Mouse (Mus musculus) spleen, postnatal 36 days (tissue): Measurements from ENCODE around the gene Hvcn1.

ENCODE experiments used
- DNase-seq, 2 experiments: peaks; one replicate each; pipeline ENCODE4 v3.0.0; 2022; ENCODE audit warnings: low spot score in 2 of 2, mixed read lengths in 1 of 2

Gene Hvcn1

DNA sequence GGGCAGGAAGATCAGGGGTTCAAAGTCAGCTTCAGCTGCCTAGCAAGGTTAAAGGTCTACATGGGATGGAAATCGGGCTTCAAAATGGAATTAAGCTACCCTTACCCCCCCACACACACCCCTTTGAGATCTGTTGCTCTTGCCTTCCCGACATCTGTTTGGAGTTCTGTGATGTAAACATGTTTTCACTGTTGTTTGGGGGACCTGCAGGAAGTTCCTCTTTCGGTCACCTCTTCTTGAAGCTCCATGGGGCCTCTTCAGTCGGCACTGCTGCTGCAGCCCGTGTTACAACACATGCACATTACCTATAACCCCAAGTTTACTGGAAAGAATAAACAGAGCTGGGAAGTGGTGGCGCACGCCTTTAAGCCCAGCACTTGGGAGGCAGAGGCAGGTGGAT lies 60.5 kb downstream of the Hvcn1 start:
- peak; percentile 48 to 57 for DNase-seq

DNA sequence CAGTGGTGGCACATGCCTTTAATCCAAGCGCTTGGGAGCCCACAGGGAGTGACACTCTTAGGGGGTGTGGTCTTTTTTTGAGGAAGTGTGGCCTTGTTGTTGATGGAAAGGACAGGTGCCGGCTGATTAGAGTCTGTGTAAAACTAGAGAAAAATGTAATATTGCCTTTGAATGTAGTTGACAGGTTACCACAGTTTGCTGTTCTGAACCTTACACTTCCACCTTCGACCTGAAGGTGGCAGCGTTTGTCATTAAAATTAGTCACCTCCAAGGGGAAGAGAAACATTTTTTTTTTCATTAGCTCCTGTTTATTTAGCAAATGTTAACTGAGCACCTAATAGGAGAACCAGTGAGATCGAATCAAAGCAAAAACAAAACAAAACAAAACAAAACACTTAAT lies 61.3 kb downstream of the Hvcn1 start:
- peak; percentile 78 to 86 for DNase-seq

DNA sequence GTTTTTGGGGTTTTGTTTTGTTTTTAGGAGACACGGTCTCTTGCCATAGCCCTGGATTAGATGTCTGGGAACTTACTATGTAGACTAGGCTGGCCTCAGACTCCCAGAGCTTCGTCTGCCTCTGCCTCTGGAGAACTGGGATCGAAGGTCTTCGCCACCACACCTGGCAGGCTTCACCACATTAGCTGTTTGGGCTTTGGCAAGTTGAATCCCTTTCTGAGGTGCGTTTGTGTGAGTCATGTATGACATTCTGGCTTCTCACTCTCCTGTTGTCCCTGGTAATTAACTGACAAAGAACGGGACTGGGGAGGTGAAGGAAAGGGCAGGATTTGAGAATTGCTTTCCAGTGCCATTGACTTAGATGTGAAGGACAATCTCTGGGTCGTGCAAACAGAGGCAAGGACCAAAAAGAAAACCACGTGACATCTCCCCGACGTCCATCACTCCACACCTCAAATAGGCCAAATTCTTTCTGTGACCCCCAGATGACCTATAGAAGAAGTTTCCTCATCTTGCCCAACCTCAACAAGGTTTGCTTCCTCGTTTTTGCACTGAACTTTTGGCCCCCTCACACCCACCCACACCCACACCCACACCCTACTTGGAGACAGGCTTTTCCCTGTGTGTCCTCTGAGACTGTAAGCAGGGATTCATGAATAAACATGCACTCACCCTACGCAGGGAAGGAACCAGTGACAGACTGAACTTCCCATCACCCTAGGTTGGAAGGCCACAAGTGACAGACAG lies 62.4 kb downstream of the Hvcn1 start:
- no peak for DNase-seq

DNA sequence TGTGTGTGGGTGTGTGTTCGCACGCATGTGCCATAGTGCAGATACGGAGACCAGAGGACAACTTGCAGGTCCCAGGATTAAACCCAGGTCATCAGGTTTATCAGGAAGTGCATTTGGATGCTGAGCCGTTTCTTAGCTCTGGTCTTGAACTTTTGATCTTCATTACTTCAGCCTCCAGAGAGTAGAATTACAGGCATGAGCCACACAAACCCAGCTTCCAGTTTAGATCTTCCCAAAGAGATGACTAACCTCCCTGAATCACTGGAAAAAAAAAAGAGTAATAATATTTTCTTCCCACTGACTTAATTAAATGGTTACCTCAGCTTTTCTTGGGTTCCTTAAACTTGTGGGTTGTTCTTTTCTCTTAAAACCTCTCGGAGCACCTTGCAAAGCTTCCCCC lies 66.2 kb downstream of the Hvcn1 start:
- no peak for DNase-seq

DNA sequence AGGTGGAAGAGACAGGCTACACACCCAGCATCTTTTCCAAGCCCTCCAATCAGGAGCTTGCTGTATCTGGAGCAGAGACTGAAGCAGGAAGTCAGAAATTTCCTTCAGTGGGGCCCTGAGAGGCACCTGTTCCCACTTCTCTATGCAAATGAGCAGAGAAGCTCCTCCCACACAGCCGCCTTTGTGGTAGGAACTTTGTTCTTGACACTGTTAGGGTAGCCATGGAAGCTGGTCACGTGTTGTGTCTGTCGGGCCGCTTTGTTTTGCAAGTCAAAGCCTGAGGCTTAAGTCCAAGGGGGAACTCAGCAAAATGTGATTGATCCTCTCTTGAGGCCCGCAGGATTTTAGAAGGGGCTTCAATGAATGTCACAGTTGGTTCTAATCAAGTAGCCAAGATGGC lies 68.2 kb downstream of the Hvcn1 start:
- DNase-seq: peak; percentile 89 to 91

DNA sequence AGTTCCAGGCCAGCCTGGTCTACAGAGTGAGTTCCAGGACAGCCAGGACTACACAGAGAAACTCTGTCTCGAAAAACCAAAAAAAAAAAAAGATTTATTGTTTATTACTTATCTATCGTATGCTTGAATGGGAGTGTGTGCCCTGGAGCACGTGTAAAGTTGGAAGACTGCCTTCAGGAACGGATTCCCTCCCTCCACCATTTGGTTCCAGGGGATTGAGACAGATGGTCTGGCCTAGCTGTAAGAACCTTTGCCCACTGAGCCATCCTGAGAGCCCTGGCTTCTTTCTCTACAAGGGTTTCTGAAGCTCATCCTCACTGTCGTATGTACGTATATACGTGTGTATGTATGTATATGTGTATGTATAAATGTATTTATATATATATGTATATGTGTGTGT lies 72.3 kb downstream of the Hvcn1 start:
- DNase-seq: no peak

DNA sequence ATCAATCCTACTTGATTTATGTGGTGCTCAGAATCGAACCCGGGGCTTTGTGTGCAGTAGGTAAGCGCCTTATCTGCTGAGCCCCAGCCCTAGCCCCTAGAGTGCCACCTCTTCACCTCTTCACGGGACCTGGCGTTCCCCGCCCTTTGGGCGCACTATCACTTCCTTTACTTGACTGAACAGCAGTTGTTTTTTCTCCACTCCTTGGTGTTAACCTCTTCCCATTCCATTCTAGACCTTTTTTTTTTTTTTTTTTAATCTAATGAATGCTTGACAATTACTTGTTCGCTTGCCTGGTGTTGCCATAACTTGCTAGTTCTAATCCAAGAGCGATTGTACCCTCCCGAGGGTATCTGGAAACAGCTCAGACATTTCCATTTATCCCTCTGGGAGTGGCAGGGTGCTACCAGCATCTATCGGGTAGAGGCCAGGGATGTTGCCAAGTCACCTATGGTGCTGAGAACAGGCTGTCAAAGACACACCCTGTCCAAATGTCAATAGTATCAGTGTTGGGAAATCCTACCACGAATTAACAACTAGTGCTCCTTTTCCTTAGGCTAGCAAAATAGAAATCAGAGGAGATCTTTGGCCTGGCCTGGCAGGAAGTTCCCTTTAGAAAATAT lies 73.3 kb downstream of the Hvcn1 start:
- no peak for DNase-seq

DNA sequence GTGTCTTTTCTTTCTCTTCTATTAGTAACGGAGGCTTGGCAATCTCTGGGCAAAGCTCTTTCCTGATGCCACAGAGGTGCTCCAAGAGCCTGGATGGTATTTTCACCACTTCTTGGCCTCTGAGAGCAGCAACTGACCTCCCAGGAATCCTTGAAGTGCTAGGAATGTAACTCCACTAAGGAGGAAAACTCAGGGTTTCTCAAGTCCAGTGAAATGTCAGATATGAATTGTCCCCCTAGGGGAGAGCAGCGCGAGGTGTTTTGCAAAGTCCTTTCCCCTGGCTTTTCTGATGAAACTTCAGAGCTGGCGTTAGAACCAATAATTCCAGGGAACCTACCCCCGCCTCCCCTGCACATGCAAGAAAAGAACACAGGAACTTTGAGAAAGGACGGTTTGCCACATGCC lies 73.8 kb downstream of the Hvcn1 start:
- DNase-seq: no peak

DNA sequence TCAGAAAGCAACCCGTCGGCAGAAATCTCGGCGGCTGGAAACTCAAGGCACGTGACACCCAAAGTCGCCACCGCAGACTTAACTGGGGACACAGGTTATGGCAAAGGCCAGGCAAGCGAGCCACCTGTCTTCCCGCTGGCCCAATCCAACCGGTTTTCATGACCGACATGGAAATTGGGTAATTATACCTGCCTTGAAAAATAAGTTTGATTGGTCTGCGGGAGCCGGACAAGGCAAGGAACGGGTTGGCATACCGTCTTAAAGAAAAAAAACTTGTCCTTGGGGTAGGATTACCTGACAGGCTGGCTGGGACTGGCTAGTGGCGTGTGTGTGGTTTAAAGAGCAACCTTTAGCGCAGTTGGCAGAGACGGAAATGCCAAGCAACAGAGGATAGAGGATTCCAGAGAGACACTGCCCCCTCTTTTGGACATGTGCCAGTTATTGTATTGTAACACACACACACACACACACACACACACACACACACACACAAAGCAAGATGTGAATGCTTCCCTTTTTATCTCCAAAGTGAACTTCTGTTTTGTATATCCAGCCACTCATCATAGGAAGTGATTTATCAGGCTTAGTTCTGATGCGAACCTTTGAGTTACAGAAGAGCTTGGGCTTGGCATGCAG lies 74.3 kb downstream of the Hvcn1 start:
- DNase-seq: no peak

DNA sequence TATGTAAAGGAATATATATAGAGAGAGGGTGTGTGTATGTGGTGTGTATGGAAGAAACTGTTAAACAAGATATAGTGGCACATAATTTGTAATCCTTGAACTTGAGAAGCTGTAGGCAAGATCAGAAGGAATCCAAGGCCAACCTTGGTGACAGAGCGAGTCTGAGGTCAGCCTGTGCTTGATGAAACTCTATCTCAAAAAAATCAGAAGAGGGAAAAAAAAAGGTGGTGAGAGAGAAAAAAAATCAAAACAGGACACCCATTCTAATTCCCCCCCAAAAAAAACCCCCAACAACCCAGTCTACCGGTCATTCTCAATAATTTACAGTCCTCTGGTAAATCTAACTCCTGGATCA lies 77.2 kb downstream of the Hvcn1 start:
- no peak for DNase-seq

DNA sequence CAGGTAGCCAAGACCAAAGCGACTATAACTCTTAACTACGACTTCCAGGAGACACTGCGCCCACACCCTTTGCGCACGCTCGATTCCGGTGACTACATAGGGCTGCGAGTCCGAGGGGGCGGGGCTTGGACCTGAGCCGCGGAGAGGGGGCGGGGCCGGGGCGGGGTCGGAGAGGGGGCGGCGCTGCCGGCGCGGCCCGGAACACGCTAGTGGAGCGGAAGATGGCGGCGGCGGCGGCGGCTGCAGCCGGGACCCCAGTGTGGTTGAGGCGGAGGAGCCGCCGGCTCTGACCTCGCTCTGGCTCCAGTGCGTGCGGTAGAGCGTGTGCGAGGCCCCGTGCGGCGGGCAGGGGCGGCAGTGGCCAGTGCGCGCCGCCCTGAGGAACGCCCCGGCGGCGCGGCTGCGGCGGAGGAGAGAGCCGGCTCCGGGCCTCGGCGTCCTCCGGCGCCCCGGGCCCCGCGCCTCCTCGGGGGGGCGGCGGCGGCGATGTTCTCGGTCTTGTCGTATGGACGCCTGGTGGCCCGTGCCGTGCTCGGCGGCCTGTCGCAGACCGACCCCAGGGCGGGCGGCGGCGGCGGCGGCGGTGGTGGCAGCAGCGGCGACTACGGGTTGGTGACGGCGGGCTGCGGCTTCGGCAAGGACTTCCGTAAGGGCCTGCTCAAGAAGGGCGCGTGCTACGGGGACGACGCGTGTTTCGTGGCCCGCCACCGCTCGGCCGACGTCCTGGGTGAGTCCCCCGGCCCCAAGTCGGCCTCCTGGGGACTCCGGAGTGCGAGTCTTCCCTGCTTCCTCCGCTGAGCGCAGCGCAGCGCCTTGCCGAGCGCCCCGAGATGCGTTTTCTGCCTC lies 77.8 kb downstream of the Hvcn1 start, which contains the start of gene Pptc7:
Gene Pptc7, plus strand, starts transcription at position 183 of the 846 bp plus-strand sequence.
- peak; percentile 92 to 95 for DNase-seq

DNA sequence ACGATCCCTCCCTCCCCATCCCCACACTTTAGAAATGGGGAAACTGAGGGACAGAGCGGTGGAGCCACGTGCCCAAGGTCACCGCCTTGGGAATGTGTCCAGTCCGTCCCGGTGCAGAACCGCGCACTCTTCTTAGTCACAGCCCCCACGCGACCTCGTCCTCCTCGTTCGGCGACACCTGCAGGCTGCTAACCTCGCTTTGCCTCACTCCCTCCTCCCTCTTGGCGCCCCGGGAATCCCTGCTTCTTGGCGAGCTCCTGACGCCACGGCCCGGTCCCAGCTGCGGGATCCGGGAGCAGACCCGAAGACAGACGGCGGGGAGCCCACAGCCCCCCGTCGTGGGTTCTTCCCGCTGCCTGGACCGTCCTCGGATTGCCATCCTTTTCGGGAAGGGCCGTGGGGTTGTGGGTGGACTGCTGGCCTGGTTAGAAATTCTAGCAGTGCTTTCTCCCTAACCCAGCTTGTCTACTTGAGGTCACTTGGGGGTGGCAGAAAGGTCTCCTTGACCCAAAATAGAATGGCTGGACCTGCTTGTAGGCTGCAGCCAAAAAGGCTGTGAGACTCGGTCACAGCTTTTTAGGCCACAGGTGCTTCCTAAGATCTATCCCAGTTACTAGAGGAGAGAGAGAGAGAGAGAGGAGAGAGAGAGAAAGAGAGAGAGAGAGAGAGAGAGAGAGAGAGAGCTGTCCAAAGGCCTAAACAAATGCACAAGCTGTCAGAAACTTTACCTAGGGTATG lies 78.6 kb downstream of the Hvcn1 start:
- DNase-seq: peak; percentile 41 to 45

DNA sequence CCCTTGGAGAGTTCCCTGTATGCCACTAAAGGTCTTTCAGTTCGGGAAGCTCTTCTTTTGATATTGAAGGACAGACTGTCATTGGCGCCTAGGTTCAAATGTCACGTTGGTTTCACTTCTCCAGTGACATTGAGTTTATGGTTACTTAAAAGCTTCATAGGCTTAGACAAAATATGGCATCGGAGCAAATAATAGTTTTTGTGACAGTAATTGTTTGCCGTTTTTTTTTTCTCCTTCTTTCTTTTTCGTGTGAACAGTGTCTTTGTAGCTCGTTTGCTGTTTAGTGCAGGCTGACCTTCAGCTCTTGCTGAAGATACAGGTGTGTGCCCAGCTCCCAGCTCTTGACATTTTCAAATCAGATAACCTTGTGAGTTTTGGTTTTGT lies 79.2 kb downstream of the Hvcn1 start:
- DNase-seq: no peak

DNA sequence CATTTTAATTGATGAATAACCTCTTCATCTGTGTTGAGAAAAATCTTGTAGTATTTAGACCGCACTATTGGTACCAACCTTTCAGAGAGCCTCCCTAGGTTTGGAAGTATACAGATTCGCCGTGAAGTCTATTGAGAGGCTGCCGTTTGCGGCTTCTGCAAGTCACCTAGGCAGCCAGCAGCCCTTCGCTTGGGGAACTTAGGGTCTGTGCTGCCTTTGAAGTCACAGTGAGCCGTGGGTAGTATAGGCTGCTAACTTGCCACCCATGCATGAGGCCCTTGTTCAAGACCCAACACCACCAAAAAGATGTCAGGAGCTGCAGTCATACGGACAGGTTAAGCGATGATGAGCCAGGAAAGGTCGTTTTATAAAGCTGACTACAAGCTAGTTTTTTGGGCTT lies 79.6 kb downstream of the Hvcn1 start:
- no peak for DNase-seq

DNA sequence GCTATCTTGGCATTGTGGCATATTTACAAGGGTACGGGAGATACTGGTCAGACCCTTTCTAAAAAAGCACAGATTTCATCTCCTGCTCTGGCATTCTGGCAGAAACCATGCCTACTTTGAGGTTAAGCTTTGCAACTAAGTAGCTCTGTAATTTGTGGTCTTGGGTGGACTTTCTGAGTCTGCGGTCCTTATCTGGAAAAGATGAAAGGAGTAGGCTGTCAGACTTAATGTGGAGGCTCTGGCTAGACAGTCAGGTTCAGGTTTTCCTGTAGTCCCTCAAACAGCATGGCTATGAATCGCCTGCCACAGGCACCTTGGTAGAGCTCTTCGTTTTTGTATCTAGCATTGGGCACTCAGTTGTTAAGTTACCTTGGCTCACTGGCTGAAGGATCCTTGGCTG lies 80.4 kb downstream of the Hvcn1 start:
- no peak for DNase-seq

DNA sequence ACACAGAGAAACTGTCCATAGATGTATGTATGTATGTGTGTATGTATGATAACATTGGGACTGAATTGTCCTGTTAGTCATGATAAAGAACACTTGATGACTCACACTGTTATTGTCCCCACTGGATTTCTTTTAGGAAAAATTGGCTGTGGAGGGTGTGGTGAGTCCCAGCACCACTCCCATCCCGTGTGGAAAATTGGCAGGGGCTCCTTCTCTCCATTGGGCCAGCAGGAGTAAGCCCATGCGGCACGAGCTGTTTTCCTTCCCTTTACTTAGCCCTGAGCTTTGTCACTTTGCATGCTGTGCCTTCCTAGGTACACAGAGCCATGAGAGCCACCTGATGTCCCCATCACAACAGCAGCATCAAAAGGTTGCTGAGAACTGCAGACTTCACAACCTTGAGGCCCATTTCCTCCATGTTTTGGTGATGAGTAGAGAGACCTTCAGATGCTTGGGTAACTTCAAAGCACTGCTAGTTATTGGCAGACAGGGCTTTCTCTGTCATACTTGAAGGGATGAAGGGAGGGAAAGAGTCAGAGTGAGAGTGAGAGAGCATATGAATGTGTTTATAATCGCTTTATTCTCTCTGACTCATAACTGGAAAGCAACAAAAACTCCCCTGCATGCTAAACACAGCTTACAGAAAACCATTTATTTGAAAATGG lies 81.7 kb downstream of the Hvcn1 start:
- DNase-seq: no peak

DNA sequence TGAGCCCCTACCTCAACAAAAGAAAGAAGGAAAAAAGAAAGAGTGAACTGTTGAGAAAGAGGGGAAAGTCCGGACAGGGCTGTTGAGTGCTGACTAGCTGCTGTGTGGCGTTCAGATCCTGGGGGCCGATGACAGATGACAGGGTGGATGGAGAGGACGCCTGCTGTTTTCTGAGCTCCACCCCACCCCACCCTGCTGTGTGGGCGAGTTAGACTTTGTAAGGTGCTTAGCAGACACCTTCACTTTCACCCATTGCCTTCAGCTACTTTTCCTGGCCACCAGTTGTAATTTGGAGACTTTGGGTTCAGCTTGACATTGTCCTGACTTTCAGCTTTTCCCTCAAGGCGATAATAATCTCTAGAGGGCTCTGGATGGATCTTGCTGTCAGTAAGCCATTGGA lies 84.5 kb downstream of the Hvcn1 start:
- peak; percentile 48 to 56 for DNase-seq
